Mouse (Mus musculus) small intestine, adult 2 months (tissue): ENCODE data around the gene Rnaseh2a. TPM values are rescaled to one million over a fixed set of nuclear protein-coding genes. Genes with fewer than 3 reads are reported as not detected.

Experiments
- H3K27ac ChIP-seq: fragments of 200-500 bp; 2 replicates; pipeline ENCODE4 v1.5.1; 2012; ENCODE audit warnings: low read depth, low read length, control low read depth, inconsistent platforms; ENCODE audit not compliant: insufficient read depth
- H3K27me3 ChIP-seq: fragments of 200-500 bp; 2 replicates; pipeline ENCODE4 v1.6.1; 2012; ENCODE audit warnings: mild to moderate bottlenecking, moderate library complexity, low read length, inconsistent platforms; ENCODE audit not compliant: control insufficient read depth, insufficient read depth
- H3K36me3 ChIP-seq: fragments of 200-500 bp; 2 replicates; pipeline ENCODE4 v1.6.1; 2012; ENCODE audit warnings: mild to moderate bottlenecking, low read length, control low read depth, inconsistent platforms; ENCODE audit not compliant: control insufficient read depth, insufficient read depth
- H3K4me1 ChIP-seq: fragments of 200-500 bp; 2 replicates; pipeline ENCODE4 v1.6.1; 2012; ENCODE audit warnings: low read length, inconsistent platforms, mixed read lengths; ENCODE audit not compliant: control insufficient read depth, insufficient read depth, insufficient read length
- H3K4me3 ChIP-seq: fragments of 200-500 bp; 2 replicates; pipeline ENCODE4 v1.5.1; 2012; ENCODE audit warnings: low read depth, mild to moderate bottlenecking, control low read depth, inconsistent platforms, low read length, moderate library complexity
- CTCF ChIP-seq: fragments of 200-500 bp; IDR thresholded peaks from 2 replicates; pipeline ENCODE4 v1.5.1; 2012; ENCODE audit warnings: low read depth, mild to moderate bottlenecking, control low read depth, inconsistent platforms, low read length, moderate library complexity, mixed read lengths; ENCODE audit not compliant: insufficient replicate concordance, insufficient read length; ENCODE audit errors: extremely low read depth
- POLR2A ChIP-seq: fragments of 200-500 bp; IDR thresholded peaks from 2 replicates; pipeline ENCODE4 v1.6.1; 2012; ENCODE audit warnings: low read depth, mild to moderate bottlenecking, control low read depth, inconsistent platforms, low read length, moderate library complexity
- WGBS: fragments of 180-500 bp; shearing (Covaris S2); methylation state at CpG from one replicate; pipeline ENCODE4 v1.1.7; 2018; 5-methylcytosine and 5-hydroxymethylcytosine counted together
- polyA plus RNA-seq: library from polyadenylated mRNA; depleted of rRNA; stranded (reverse); fragments of >200 nt; gene quantifications from 2 replicates; pipeline ENCODE4 v1.2.3, GENCODE M21; 2012

The Rnaseh2a gene
- polyA plus RNA-seq, 1 experiment = 29.1 TPM

DNA sequence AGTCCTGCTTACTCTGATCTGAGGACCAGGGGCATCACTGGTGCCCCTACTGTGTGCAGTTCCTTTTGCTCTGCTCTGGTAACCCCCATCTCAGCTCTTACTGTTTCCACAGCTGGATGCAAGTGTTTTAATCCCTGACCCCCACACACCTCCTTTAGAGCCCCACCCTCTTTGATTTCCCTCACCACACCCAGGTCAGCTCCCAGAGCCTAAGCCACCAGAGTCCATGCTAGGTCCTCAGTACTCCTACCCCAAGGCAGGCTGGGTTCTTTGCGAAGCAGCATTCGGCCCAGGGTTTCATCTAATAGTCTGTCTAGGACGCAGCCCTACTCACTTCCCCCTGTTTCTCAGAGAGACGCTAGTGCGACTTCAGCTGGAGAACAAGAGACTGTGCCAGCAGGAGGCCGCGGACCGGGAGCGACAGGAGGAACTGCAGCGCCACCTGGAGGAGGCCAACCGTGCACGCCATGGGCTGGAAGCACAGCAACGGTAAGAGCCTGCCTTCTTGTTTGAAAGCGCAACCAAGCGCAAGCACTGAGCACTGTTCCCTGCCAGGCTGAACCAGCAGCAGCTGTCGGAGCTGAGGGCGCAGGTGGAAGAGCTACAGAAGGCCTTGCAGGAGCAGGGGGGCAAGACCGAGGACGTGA lies 28.2 kb upstream of the Rnaseh2a start:
- peak overlapping the region; percentile 35 for H3K4me3 ChIP-seq
- no peaks in the 10 kb centered on the region for H3K27me3 ChIP-seq
- H3K36me3 ChIP-seq = peaks cover 31% of the 10 kb centered on the region
- 14% methylated on average over 19 of the region's 19 CpGs for WGBS
- peak; percentile 95 for TF ChIP-seq CTCF
- no peak for TF ChIP-seq POLR2A
- peaks cover 8% of the 10 kb centered on the region for H3K4me1 ChIP-seq
- peak overlapping the region; percentile 37; the same call in 1 of the 2 replicates for H3K27ac ChIP-seq

DNA sequence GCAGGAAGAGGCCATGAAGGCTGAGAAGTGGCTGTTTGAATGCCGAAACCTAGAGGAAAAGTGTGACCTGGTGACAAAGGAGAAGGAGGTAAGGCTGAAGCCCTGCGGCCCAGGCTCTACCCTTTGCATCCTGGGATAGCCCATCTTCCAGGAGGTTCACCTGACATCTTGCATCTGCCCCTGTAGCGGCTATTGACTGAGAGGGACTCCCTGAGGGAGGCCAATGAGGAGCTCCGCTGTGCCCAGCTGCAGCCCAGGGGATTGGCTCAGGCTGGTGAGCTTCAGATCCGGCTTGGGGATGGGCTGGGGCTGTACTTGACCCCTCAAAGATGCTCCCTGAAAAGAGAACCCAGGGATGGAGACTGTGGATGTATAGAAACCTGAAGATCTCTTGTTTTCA lies 27.4 kb upstream of the Rnaseh2a start:
- Histone ChIP-seq H3K27ac (no peak overlapping the region), H3K27me3 (no peaks in the 10 kb centered on the region), H3K4me1 (peaks cover 8% of the 10 kb centered on the region), H3K4me3 (no peak overlapping the region), H3K36me3 (peaks cover 30% of the 10 kb centered on the region)
- TF ChIP-seq POLR2A = no peak
- TF ChIP-seq CTCF = no peak
- WGBS = 95% methylated on average over 5 of the region's 5 CpGs

DNA sequence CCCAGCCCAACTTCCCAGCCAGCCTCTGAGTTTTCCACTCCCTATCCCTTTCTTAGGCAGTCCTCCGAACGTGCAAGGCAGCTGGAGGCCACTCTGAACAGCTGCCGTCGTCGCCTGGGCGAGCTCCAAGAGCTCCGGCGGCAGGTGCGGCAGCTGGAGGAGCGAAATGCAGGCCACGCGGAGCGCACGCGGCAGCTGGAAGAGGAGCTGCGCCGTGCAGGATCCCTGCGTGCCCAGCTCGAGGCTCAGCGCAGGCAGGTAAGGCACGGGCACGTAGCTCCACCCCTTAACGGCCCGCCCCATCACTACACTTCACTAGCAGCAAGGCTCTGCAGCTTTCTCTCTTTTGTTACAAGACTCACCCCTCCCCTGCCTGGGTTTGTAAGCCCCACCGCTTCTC lies 26.1 kb upstream of the Rnaseh2a start:
- 69% methylated on average over 25 of the region's 25 CpGs for WGBS
- no peak overlapping the region for H3K27ac ChIP-seq
- TF ChIP-seq CTCF (no peak), POLR2A (no peak)

DNA sequence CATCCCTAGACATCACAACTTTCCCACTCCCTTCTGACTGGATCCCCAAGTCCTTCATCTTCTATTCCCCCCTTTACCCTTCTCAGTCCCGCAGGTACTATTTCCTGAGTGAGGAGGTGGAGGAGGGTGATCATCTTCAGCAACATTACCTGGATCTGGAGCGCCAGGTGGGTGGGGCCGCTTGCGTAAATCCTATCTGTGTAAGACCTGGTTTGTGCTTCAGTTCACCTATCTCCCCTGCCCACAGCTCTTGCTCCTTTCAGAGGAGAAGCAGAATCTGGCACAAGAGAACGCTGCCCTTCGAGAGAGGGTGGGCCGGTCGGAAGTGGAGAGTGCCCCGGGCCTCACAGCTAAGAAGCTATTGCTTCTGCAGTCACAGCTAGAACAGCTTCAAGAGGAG lies 24.8 kb upstream of the Rnaseh2a start:
- TF ChIP-seq POLR2A (0 out of 2 replicates have a peak, but pooled peaks have one; percentile 29), CTCF (no peak)
- Histone ChIP-seq H3K4me1 (peaks cover 11% of the 10 kb centered on the region), H3K4me3 (peak overlapping the region; percentile 28; the same call in 1 of the 2 replicates), H3K27me3 (no peaks in the 10 kb centered on the region), H3K36me3 (peaks cover 25% of the 10 kb centered on the region), H3K27ac (peak overlapping the region; percentile 70; the same call in 1 of the 2 replicates)
- 89% methylated on average over 9 of the region's 9 CpGs for WGBS

More for the DNA sequence above, 26.1 kb upstream of the Rnaseh2a start:
- peaks cover 25% of the 10 kb centered on the region for H3K36me3 ChIP-seq
- no peaks in the 10 kb centered on the region for H3K27me3 ChIP-seq
- H3K4me1 ChIP-seq = peaks cover 11% of the 10 kb centered on the region
- no peak overlapping the region for H3K4me3 ChIP-seq

DNA sequence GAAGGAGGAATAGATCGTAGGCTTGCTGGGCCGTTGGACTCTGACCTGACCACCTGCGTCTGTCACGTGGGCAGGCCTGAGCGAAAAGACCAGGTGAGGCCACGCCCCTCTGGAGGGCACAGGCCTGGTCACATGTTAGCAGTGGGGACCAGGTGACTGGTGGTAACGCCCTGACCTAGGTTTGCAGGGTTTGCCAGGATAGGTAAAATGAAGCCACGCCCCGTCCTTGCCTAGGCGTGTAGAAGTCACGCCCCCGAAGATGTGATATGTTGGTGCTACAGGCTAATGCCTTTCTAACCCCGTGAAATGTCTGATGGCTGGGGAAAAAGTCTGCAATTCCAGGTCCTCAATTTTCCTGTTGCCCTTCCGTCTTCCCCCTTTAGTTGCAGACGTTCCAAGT lies 21.3 kb upstream of the Rnaseh2a start:
- peak overlapping the region; percentile 93 for H3K27ac ChIP-seq
- 2% methylated on average over 15 of the region's 15 CpGs for WGBS
- H3K36me3 ChIP-seq = peaks cover 12% of the 10 kb centered on the region
- H3K4me1 ChIP-seq = peaks cover 25% of the 10 kb centered on the region; the same call in 1 of the 2 replicates
- H3K4me3 ChIP-seq = peak overlapping the region; percentile 75
- TF ChIP-seq CTCF = no peak
- no peak for TF ChIP-seq POLR2A
- no peaks in the 10 kb centered on the region for H3K27me3 ChIP-seq

DNA sequence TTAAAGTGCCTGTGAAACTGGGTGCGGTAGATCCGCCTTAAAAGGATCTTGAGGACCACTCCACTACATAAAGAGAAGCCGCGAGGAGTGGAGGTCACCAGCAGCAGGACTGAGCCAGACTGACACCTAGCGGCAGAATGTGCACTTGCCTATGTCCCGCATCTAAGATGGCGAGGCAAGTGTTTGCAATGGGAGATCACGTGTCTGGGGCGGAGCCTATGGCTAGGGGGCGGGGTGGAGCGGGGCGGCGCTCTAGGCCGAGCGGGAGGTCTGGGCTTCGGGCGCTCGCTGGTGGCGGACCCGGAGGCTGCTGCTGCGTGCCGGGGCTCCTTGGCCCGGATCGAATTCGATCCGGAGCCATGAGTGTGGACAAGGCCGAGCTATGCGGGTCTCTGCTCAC lies 20.8 kb upstream of the Rnaseh2a start, which contains the start of gene Hook2:
Gene Hook2, plus strand, starts transcription at position 255 of the 400 bp plus-strand sequence.
- Histone ChIP-seq H3K4me1 (peaks cover 22% of the 10 kb centered on the region; the same call in 1 of the 2 replicates), H3K4me3 (peak within 1 kb of the TSS; percentile 75), H3K36me3 (peaks cover 8% of the 10 kb centered on the region), H3K27ac (peak within 1 kb of the TSS; percentile 93), H3K27me3 (no peaks in the 10 kb centered on the region)
- TF ChIP-seq POLR2A (peak; percentile 84), CTCF (peak; percentile 90)
- under 1% methylated on average over 28 of the region's 28 CpGs for WGBS

DNA sequence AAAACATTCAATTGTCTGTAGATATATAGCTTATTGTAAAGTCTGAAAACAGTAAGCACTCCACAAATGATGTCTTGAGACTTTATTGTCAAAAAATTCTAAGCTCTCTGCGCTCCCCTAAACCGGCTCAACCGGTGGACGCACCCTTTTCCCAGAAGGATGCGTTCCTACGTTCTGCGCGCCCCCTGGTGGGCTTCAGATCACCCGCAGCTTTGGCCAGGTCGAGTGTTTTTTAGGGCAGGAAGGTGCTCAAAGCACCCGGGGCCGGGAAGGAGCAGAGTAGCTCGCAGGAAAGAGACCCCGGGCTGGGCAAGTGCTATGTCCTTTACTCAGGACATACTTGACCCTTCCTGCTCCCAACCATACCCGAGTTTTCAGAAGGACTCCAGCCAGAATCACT lies 20.2 kb upstream of the Rnaseh2a start:
- peak overlapping the region; percentile 75 for H3K4me3 ChIP-seq
- peaks cover 3% of the 10 kb centered on the region; the same call in 1 of the 2 replicates for H3K36me3 ChIP-seq
- TF ChIP-seq POLR2A = no peak; the same call in 1 of the 2 replicates
- peak; percentile 90; the same call in 1 of the 2 replicates for TF ChIP-seq CTCF
- WGBS = under 1% methylated on average over 15 of the region's 15 CpGs
- H3K4me1 ChIP-seq = peaks cover 23% of the 10 kb centered on the region
- H3K27ac ChIP-seq = peak overlapping the region; percentile 91
- H3K27me3 ChIP-seq = no peaks in the 10 kb centered on the region
